Mouse (Mus musculus) mesoderm, embryonic 11.5 days (tissue): ENCODE results near the gene Cenpc1.

Experiments used
- DNase-seq: peaks from one replicate; pipeline ENCODE4 v3.0.0-alpha.2; 2012; ENCODE audit warnings: low read depth, low spot score

Gene Cenpc1

GRCm38 (mm10) chr5:86065101-86065875 lies at the start of gene Cenpc1:
Gene Cenpc1, minus strand, starts transcription at chr5:86065583.
- peak; percentile 97 for DNase-seq

- no peak for DNase-seq
Measured at GRCm38 (mm10) chr5:86113997-86114396, 48.6 kb upstream of the Cenpc1 start.

GRCm38 (mm10) chr5:86113037-86113436 lies 47.7 kb upstream of the Cenpc1 start:
- no peak for DNase-seq

- DNase-seq, result no peak
Measured at GRCm38 (mm10) chr5:86111074-86111473, 45.7 kb upstream of the Cenpc1 start.

- no peak for DNase-seq
Measured at GRCm38 (mm10) chr5:86106610-86107009, 41.2 kb upstream of the Cenpc1 start.

- no peak for DNase-seq
Measured at GRCm38 (mm10) chr5:86102176-86102575, 36.8 kb upstream of the Cenpc1 start.

- DNase-seq, result no peak
Measured at GRCm38 (mm10) chr5:86100621-86101020, 35.2 kb upstream of the Cenpc1 start.

- no peak for DNase-seq
Measured at GRCm38 (mm10) chr5:86098988-86099387, 33.6 kb upstream of the Cenpc1 start.

GRCm38 (mm10) chr5:86094754-86095153 lies 29.4 kb upstream of the Cenpc1 start:
- no peak for DNase-seq

- DNase-seq, result no peak
Measured at GRCm38 (mm10) chr5:86086751-86087150, 21.4 kb upstream of the Cenpc1 start.

GRCm38 (mm10) chr5:86084979-86085378 lies 19.6 kb upstream of the Cenpc1 start:
- no peak for DNase-seq

GRCm38 (mm10) chr5:86083987-86084386 lies 18.6 kb upstream of the Cenpc1 start:
- DNase-seq, result no peak

- DNase-seq, result no peak
Measured at GRCm38 (mm10) chr5:86078720-86079334, 13.4 kb upstream of the Cenpc1 start.

- DNase-seq, result no peak
Measured at GRCm38 (mm10) chr5:86072756-86073386, 7.5 kb upstream of the Cenpc1 start.

- DNase-seq, result no peak
Measured at GRCm38 (mm10) chr5:86071538-86071937, 6.2 kb upstream of the Cenpc1 start, which contains the start of gene Stap1. Gene Stap1, plus strand, starts transcription at chr5:86071746.

GRCm38 (mm10) chr5:86069121-86069520 lies 3.7 kb upstream of the Cenpc1 start:
- no peak for DNase-seq

- no peak for DNase-seq
Measured at GRCm38 (mm10) chr5:86068451-86068850, 3.1 kb upstream of the Cenpc1 start.

- peak; percentile 91 for DNase-seq
Measured at GRCm38 (mm10) chr5:86066551-86066929, 1.2 kb upstream of the Cenpc1 start.

- DNase-seq, result peak; percentile 51
Measured at GRCm38 (mm10) chr5:86065876-86066550, 630 bp upstream of the Cenpc1 start.

- DNase-seq, result no peak
Measured at GRCm38 (mm10) chr5:86063501-86063900, 1.9 kb downstream of the Cenpc1 start.

GRCm38 (mm10) chr5:86029820-86030219 lies 35.6 kb downstream of the Cenpc1 start:
- no peak for DNase-seq
